Mouse (Mus musculus): ENCODE measurements around the gene Cdk2ap2.

- TF ChIP-seq CTCF (IDR thresholded peaks at IDR 0.05; ENCODE audit: low read depth, low read length) (no peak), POLR2A (IDR thresholded peaks at IDR 0.05; ENCODE audit: extremely low read depth, insufficient read depth, low read length) (no peak)
These were observed 39.5 kb downstream of the Cdk2ap2 start for GRCm38 (mm10) chr19:4136463-4136862.
